Mouse (Mus musculus): ENCODE results near the gene Aldh3a1. TPM values are rescaled to one million over a fixed set of nuclear protein-coding genes. Genes with fewer than 3 reads are reported as not detected.

Gene Aldh3a1
- total and polyA plus RNA-seq, 3 experiments, result 0.08 TPM; not detected in 2

DNA sequence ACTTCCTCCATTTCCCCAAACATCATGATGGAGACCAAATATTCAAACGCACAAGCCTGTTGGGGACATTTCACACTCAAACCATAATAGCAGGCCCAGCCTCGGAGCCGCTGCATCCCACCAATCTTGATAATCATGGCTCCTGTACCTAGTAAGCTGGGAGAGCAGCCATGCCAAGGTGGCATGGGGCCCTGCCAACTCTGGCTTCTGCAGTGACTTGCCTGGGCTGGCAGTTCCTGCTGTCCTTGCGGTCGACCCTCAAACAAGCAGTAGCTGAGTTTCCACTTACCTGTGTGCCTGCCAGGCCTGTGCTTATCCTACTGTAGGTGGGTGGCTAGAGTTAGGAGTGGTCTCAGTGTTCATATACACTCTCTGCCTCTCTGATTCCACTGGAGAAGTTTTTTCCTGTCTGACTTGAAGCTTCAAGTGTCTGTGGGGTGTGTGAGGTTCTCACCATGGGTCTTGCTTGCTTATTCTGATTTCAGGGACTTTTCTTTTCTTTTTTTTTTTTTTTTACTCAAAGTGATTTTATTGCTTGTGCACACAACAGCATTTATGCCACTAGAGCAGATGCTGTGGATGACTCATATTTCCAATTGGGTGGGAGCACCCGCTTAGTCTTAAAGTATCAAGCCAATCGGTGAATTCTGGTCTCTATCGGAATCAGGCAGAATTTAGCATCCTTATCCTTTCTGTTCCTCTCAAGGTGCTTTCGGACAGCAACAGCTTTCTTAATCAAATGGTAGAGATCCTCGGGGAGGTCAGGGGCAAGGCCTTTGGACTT is 2.0 kb upstream of the Aldh3a1 start:
- Histone ChIP-seq H3K79me2 (ENCODE audit: control insufficient read depth, insufficient read depth, low read length, poor library complexity) (no peaks in the 10 kb centered on the region), H3K27me3 (ENCODE audit: control insufficient read depth in 1 of 2, insufficient read depth in 2 of 2, low read length in 2 of 2) (peaks cover 0 to 5% of the 10 kb centered on the region in 2 experiments; a peak in 3 of 4 replicates), H3K36me3 (ENCODE audit: control insufficient read depth in 1 of 2, insufficient read depth in 2 of 2, low read length in 2 of 2) (no peaks in the 10 kb centered on the region), H3K9me3 (replicated peaks; ENCODE audit: insufficient read depth, low read length) (no peaks in the 10 kb centered on the region), H3K9ac (ENCODE audit: control insufficient read depth, low read depth, low read length, poor library complexity, severe bottlenecking) (no peak overlapping the region), H3K4me3 (ENCODE audit: control insufficient read depth in 1 of 2, insufficient read depth in 1 of 2, low read depth in 2 of 2, low read length in 2 of 2) (no peak overlapping the region), H3K4me1 (ENCODE audit: control insufficient read depth in 1 of 2, insufficient read depth in 2 of 2, low read length in 2 of 2) (no peaks in the 10 kb centered on the region), H3K27ac (ENCODE audit: control insufficient read depth, low read depth, low read length) (no peak overlapping the region)
- DNase-seq (ENCODE audit: low read depth, low spot score), result no peak
- TF ChIP-seq MAZ (IDR thresholded peaks at IDR 0.05; ENCODE audit: low read depth, low read length) (no peak), KAT2A (conservative IDR thresholded peaks at IDR 0.05; ENCODE audit: low read depth, low read length) (no peak), EP300 (IDR thresholded peaks at IDR 0.05; ENCODE audit: low read depth in 1 of 2, low read length in 2 of 2) (no peak), E2F4 (IDR thresholded peaks at IDR 0.05; ENCODE audit: borderline replicate concordance, low read depth, low read length) (no peak), ZNF384 (IDR thresholded peaks at IDR 0.05; ENCODE audit: low read depth, low read length) (no peak), ZMIZ1 (IDR thresholded peaks at IDR 0.05; ENCODE audit: low read depth, low read length) (no peak), MAFK (IDR thresholded peaks at IDR 0.05; ENCODE audit: borderline replicate concordance, low read depth, low read length) (no peak), USF1 (IDR thresholded peaks at IDR 0.05; ENCODE audit: low read depth, low read length) (no peak), CHD1 (IDR thresholded peaks at IDR 0.05; ENCODE audit: low read depth, low read length) (no peak), USF2 (IDR thresholded peaks at IDR 0.05; ENCODE audit: borderline replicate concordance in 1 of 2, insufficient read depth in 1 of 2, low read depth in 1 of 2, low read length in 2 of 2) (no peak), RAD21 (IDR thresholded peaks at IDR 0.05; ENCODE audit: low read depth, low read length) (no peak)

DNA sequence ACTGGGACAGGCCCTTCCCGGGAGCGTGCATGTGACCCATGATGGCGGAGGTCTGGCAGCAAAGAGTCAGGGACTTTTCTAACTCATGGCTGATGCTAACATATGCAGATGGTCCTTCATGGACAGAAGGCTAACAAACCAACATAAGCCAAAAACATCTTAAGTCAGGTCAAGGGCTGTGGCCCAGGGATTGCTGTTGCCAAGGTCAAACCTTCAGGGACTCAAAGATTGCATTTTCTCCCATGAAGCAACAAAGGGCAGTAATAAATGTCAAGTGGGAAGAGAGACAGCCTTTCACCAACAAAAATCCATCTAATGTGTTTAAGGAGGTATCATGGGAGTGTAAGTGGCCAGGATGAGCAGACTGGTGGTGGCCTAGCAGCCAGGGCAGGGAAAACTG is 1.2 kb upstream of the Aldh3a1 start:
- no peak overlapping the region for H3K27ac ChIP-seq (ENCODE audit: control insufficient read depth, low read depth, low read length)
- no peaks in the 10 kb centered on the region for H3K9me3 ChIP-seq (replicated peaks; ENCODE audit: insufficient read depth, low read length)
- no peaks in the 10 kb centered on the region for H3K36me3 ChIP-seq (ENCODE audit: control insufficient read depth in 1 of 2, insufficient read depth in 2 of 2, low read length in 2 of 2)
- no peak for DNase-seq (ENCODE audit: low read depth, low spot score)
- no peak for TF ChIP-seq GATA1 (IDR thresholded peaks at IDR 0.05; ENCODE audit: low read depth, low read length)
- TF ChIP-seq CHD2 (IDR thresholded peaks at IDR 0.05; ENCODE audit: low read length), result no peak
- TF ChIP-seq HCFC1 (IDR thresholded peaks at IDR 0.05; ENCODE audit: low read depth, low read length), result no peak
- TF ChIP-seq CHD1 (IDR thresholded peaks at IDR 0.05; ENCODE audit: low read depth, low read length), result no peak
- TF ChIP-seq RCOR1 (IDR thresholded peaks at IDR 0.05; ENCODE audit: low read depth, low read length), result no peak
- no peak for TF ChIP-seq MYB (IDR thresholded peaks at IDR 0.05; ENCODE audit: low read depth, low read length)
- no peak for TF ChIP-seq ETS1 (IDR thresholded peaks at IDR 0.05; ENCODE audit: low read depth, low read length)
- no peak for TF ChIP-seq BHLHE40 (IDR thresholded peaks at IDR 0.05; ENCODE audit: borderline replicate concordance, low read depth, low read length)
- no peak for TF ChIP-seq MAZ (IDR thresholded peaks at IDR 0.05; ENCODE audit: low read depth, low read length)
- no peak for TF ChIP-seq ZC3H11A (IDR thresholded peaks at IDR 0.05; ENCODE audit: low read depth, low read length)
- TF ChIP-seq USF2 (IDR thresholded peaks at IDR 0.05; ENCODE audit: borderline replicate concordance in 1 of 2, insufficient read depth in 1 of 2, low read depth in 1 of 2, low read length in 2 of 2), result no peak
- no peak for TF ChIP-seq MAFK (IDR thresholded peaks at IDR 0.05; ENCODE audit: borderline replicate concordance, low read depth, low read length)
- TF ChIP-seq SMC3 (IDR thresholded peaks at IDR 0.05; ENCODE audit: low read depth, low read length), result no peak
- TF ChIP-seq MXI1 (IDR thresholded peaks at IDR 0.05; ENCODE audit: low read depth, low read length), result no peak
- no peak for TF ChIP-seq NELFE (IDR thresholded peaks at IDR 0.05; ENCODE audit: low read depth, low read length)
- no peak for TF ChIP-seq MAX (IDR thresholded peaks at IDR 0.05; ENCODE audit: low read length)
- TF ChIP-seq RAD21 (IDR thresholded peaks at IDR 0.05; ENCODE audit: low read depth, low read length), result no peak
- peaks cover 2 to 4% of the 10 kb centered on the region in 2 experiments; a peak in 3 of 4 replicates for H3K27me3 ChIP-seq (ENCODE audit: control insufficient read depth in 1 of 2, insufficient read depth in 2 of 2, low read length in 2 of 2)
- no peaks in the 10 kb centered on the region for H3K79me2 ChIP-seq (ENCODE audit: control insufficient read depth, insufficient read depth, low read length, poor library complexity)
- no peak overlapping the region for H3K4me3 ChIP-seq (ENCODE audit: control insufficient read depth in 1 of 2, insufficient read depth in 1 of 2, low read depth in 2 of 2, low read length in 2 of 2)
- no peak overlapping the region for H3K9ac ChIP-seq (ENCODE audit: control insufficient read depth, low read depth, low read length, poor library complexity, severe bottlenecking)
- H3K4me1 ChIP-seq (ENCODE audit: control insufficient read depth in 1 of 2, insufficient read depth in 2 of 2, low read length in 2 of 2), result no peaks in the 10 kb centered on the region
